Mouse (Mus musculus): ENCODE results near the gene Tmem189.

DNA sequence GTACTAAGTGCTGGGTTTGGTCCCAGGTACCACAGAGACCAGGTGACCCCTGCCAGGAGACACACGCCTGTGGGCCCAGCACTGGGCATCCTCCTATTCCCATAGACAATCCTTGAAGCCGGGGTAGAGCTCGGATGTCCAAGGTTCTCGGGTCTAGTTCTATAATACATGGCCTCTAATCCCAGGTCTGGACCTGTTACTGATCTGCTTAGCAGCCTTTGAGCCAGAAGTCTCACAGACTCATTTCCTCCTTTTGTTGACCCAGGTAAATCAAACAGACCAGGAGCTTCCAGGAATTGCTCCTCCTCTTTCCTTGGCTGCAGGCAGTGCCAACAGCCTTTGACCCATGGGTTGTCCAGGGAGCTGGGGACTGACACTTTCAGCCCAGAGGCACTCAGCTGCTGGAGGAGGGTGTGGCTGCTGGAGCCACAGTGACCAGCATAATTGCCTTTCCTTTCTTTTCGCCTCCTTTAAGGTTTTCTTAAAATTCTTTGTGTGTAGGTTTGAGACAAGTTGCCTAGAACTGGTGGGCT, 18.5 kb downstream of the Tmem189 start:
- TF ChIP-seq POLR2A (IDR thresholded peaks at IDR 0.05; ENCODE audit: low read depth, low read length) (no peak), CTCF (conservative IDR thresholded peaks at IDR 0.05; ENCODE audit: insufficient read depth, insufficient read length, low read depth, low read length) (no peak)

Measured in kidney, adult 2 months (tissue).